Mouse (Mus musculus) MN1 (cell line): ENCODE data around the gene Zfp292.
"Not testable (repeated sequence)": the region's sequence is repeated elsewhere in the genome, so short reads cannot be mapped to it uniquely, and the experiment has no call there.

Source experiments
- DNase-seq: peaks from one replicate; pipeline ENCODE4 v3.0.0-alpha.2; 2016; ENCODE audit warnings: low spot score

Zfp292 gene

GRCm38 (mm10) chr4:34882818-34883217, at the start of gene Zfp292:
TSS of gene Zfp292 (minus strand) at chr4:34882960.
- peak; percentile 92 for DNase-seq

DNA sequence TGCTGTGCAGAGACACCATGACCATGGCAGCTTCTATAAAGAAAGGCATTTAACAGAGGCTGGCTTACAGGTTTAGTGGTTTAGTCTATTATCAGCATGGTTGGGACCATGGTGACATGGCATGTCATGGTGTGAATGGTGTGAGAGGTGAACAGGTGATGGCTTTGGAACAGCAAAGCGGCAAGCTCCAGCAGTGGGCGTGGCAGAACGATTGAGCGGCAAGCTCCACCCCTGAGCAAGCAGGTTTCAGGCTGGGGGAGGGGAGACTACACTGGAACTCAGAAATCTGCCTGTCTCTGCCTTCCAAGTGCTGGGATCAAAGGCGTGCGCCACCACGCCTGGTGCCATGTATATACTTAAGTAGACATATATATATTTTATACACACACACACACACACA, 45.6 kb upstream of the Zfp292 start:
- DNase-seq: not testable (repeated sequence)

GRCm38 (mm10) chr4:34922177-34922870, 39.6 kb upstream of the Zfp292 start:
- DNase-seq: peak; percentile 58

GRCm38 (mm10) chr4:34917400-34917799, 34.6 kb upstream of the Zfp292 start:
- DNase-seq: no peak

- DNase-seq: no peak
Observed at GRCm38 (mm10) chr4:34912171-34912570, 29.4 kb upstream of the Zfp292 start.

- no peak for DNase-seq
Observed at GRCm38 (mm10) chr4:34911401-34911800, 28.6 kb upstream of the Zfp292 start.

GRCm38 (mm10) chr4:34908127-34908526, 25.4 kb upstream of the Zfp292 start:
- no peak for DNase-seq

- DNase-seq: no peak
Observed at GRCm38 (mm10) chr4:34907026-34907425, 24.3 kb upstream of the Zfp292 start.

DNA sequence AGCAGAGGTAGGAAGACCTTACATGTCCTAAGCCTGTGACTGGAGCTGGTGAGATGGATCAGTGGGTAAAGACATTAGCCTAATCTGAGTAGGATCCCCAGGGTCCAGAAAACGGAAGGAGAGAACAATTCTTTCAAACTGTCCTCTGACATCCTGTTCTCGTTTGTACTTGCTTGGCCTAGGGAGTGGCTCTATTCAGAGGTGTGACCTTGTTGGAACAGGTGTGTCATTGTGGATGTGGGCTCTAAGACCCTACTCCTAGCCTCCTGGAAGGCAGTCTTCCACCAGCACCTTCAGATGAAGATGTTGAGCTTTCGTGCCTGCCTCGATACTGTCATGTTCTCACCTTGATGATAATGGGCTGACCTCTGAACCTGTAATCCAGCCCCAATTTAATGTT, 23.4 kb upstream of the Zfp292 start:
- no peak for DNase-seq

DNA sequence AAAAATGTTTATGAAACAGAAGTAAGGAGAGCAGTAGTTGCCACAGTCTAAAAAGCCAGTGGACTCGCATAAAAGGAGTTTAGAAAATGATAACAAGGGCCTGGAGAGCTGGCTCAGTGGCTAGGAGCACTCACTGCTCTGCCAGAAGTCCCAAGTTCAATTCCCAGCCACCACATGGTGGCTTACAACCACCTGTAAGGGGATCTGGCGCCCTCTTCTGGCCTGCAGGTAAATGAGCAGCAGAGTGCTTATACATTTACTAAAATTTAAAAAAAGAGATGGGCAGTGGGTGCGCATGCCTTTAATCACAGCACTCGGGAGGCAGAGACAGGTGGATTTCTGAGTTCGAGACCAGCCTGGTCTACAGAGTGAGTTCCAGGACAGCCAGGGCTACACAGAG, 22.6 kb upstream of the Zfp292 start:
- no peak for DNase-seq

DNA sequence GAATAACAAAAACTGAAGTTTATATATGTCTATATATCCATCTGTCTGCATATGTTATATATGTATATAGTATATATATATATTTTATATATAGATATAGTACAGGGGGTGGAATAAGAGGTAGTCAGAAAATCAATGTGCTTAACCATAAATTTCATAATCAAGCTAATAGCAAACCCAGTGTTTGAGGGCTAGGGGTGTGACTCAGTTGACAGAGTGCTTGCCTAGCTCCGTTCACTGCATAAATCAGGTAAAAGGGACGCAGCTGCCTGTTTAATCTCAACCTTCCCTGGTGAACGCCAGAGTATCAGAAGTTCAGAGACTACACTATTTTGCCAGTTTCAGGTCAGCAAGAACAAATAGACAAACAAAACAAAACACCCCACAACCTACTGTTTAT, 18.8 kb upstream of the Zfp292 start:
- not testable (repeated sequence) for DNase-seq

DNA sequence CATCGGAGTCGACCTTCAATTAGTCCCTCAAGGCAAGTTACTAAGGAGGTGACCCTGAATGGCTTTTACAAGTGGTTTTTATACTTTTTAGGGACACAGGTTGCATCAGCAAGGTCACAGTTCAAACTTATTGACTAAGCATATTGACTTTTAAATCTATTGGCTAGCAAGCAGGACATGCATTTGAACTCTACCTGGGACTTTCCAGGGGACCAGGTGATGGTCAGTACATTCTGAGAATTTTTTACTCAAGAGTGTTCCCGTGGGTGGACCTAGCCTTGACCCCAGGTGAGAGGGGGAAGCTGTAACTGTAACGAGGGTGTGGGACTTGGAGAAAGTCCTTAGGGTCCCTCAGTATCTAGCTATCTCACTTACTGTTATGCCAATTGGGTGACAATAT, 18.4 kb upstream of the Zfp292 start:
- no peak for DNase-seq

DNA sequence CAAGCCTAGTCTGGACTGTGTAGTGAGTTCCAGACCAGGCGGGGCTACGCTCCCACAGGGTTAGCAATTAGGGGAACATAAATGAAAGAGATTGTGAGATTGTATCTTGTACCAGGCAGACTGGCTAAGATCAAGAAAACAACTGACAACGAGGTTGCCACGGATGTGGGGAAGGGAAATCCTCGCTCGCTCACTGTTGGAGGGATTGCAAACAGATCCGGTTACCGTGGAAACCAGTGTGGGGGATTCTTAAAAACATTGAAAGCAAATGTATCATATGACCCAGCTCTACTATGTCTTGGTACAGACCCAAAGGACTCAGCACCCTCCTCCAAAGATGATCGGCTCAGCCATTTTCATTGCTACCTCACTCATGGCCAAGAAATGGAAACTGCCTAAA, 17.4 kb upstream of the Zfp292 start:
- DNase-seq: peak; percentile 50

DNA sequence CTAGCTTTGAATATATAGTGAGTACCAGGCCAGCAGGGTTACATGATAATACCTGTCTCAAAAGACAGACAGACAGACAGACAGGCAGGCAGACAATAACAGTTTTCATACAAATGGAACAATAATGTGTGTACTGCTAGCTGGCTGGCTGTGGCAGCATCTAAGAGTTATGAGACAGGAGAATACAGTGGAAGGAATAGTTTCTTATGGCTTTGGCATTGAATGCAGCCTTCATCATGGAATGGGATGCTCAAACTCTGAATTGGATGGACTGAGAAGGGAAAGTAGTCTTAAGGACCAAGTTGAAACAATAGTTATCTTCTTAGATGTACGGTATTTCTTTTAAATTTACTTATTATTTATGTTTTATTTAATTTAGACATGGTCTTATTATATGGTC, 16.6 kb upstream of the Zfp292 start:
- DNase-seq: no peak

DNA sequence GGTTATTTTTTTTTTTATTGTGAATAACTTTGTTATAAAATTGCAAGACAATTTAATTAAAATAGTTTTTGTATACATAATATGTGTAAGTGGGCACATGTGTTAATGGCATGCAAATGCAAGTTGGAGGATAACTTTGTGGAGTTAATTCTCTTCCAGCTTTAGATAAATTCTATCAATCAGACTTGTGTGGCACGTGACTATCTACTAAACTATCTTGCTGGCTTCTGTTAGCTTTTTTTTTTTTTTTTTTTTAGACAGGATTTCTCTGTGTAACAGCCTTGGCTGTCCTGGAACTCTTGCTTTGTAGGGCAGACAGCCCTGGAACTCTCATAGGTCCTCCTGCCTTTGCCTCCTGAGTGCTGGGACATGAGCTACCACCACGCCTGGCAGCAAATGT, 15.7 kb upstream of the Zfp292 start:
- DNase-seq: no peak

GRCm38 (mm10) chr4:34893479-34893878, 10.7 kb upstream of the Zfp292 start, which contains the start of gene Cga:
TSS of gene Cga (plus strand) at chr4:34893779.
- DNase-seq: no peak

GRCm38 (mm10) chr4:34889812-34890185, 7.0 kb upstream of the Zfp292 start:
- peak; percentile 13 for DNase-seq

DNA sequence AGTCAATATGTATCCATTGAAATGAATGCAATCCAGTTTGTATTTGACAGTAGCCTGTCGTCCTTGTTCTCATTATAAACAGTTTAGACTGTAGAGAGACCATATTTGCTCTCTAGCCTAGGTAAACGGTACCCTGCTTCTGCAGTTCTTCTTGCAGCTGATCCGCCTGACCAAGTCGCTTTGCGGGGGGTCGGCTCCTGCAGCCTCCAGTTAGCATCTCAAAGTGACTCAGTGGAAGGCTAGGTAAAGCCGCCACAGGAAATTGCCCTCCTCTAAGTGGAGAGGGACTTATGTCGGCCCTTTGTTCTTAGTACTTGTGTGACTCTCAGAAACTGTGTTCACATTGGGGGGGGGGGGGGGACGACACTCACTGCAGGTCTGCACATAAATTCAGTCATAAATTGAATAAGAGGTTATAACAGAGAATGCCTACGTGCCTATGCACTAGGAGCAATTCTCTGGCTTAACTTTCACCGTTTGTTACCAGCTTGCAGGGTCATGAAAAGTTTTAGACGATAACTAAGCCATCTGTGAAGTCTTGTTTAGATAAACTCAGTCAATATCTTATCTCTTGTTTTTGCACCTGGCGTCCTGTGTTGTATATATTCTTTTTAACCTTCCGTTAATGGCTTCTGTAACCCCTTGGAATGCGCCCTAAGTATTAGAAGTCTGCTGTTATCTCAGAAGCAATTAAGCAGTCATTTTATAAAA, 6.5 kb upstream of the Zfp292 start:
- DNase-seq: no peak

DNA sequence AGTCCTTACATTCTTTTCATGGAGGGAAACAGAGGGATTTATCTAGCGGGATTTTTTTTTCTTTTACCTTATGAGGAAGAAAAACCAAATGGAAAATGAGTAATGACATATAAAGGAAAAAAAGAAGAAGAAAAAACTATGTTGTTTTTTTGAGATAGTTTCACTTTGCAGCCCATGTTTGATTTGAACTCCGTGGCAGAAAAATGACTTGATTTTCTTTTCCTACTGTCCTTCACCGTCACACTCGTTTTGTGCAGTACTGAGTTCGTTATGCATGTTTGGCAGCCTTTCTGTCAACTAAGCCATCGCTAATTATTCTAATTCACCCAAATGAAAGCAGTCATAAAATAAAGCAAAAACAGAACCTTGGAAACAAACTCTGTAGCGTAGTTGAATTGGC, 4.5 kb upstream of the Zfp292 start:
- no peak for DNase-seq

DNA sequence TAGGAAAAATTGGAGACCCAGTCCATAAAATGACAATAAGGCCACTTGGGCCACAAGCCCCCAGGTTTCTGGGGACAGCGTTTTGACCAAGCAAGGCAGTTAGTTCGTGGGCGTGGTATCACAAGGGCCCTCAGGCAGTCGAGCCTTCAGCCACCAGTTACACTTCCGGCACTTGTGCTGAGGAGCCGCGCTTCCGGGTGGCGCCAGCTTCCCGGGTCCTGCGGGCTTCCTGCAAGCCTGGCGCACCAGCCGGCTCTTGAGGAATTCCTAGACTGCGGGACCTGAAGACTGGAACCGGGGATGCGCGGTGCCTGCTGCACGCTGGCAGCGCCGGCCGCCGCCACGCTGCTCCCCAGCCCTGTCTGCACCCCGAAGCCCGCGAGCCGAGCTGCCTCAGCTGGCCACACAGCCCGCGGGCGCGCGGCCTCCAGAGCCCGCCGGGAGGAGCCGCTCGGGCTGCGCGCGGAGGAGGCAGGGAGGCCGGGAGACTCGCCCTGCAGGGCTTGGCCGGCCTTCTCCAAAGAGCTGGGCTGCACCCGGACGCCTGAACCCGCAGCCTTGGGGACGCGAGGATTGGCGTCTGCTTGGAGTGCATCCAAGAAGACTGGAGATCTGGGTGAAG, 3.8 kb upstream of the Zfp292 start:
- peak; percentile 86 for DNase-seq

DNA sequence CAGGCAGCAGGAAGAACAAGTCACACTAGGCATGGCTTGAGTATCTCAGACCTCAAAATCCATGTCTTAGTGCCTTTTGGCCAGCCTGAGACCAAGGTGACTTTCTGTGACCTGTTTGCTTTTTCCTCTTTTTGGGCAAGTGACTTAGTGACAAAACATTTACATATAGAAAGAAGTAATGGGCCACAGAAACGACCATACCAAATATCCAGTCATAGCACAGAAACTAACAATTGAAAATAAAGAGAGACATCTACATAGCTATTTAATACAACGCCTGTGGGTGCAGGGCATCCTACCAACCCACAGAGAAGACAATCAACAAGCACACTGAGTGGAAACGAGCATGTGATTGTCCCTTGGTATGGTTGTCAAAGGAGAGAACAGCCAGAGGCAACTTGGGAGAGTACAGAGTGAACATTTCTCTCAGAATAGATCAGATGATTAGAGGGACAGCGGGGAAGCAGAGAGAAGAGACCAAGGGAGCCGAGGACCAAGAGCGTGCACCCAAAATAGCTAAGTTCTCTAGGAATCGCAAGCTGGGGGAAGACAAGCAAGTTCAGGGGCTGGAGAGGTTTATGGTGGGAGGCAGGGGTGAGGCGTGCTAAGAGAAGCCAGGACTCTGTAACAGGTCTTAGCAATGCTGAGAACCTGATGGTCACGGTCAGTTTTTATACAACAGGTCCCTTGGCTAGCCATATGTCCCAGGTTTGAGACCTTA, 3.0 kb upstream of the Zfp292 start:
- DNase-seq: peak; percentile 8

- peak; percentile 19 for DNase-seq
Observed at GRCm38 (mm10) chr4:34883366-34884029, 738 bp upstream of the Zfp292 start.
